Mouse (Mus musculus): ENCODE measurements around the gene Ccl28. TPM values are rescaled to one million over a fixed set of nuclear protein-coding genes. Genes with fewer than 3 reads are reported as not detected.
"Not testable (repeated sequence)": the region's sequence is repeated elsewhere in the genome, so short reads cannot be mapped to it uniquely, and the experiment has no call there.

The Ccl28 gene
- polyA plus RNA-seq, 1 experiment from 2014 or later, result not detected

DNA sequence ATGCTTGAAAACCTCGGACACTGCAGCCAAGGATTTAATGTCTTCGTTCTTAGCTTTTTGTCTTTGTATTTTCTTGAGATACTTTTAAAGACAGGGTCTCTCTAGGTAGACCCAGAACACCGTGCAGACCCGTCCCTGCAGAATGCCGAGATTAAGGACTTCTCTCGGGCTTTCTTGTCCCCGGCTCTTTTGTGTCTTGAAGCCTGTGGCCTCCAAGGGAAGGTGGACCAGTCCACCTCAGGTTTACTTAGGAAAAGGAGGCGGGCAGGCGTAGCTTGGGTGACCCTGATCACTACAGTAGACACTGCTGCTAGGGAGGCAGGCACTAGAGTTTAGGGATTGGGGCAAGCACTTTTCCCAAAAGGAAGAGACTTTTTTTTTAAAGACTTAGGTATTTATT, 19.3 kb upstream of the Ccl28 start:
- H3K27me3 ChIP-seq (ENCODE audit: control insufficient read depth, insufficient read depth, low read length); DNase-seq (ENCODE audit: low spot score); H3K36me3 ChIP-seq (replicated peaks; ENCODE audit: control insufficient read depth, insufficient read depth, low read depth, low read length); H3K4me3 ChIP-seq (ENCODE audit: low read depth, low read length); H3K4me2 ChIP-seq (ENCODE audit: low read depth, low read length); H3K9me3 ChIP-seq (replicated peaks; ENCODE audit: control insufficient read depth, low read length); H3K27ac ChIP-seq (replicated peaks; ENCODE audit: low read depth, low read length); H3K4me1 ChIP-seq (ENCODE audit: control insufficient read depth, insufficient read depth, low read length); H3K9ac ChIP-seq (replicated peaks; ENCODE audit: low read length): not testable (repeated sequence)
- WGBS, result 90% methylated on average over 7 of the region's 9 CpGs
- ATAC-seq (replicated peaks; ENCODE audit: insufficient number of reproducible peaks, low FRiP score, low TSS enrichment, low read depth), result 0 out of 2 replicates have a peak, but pooled peaks have one; percentile 21

GRCm38 (mm10) chr13:119618841-119619240, 4.8 kb upstream of the Ccl28 start:
- Histone ChIP-seq H3K27me3 (ENCODE audit: control insufficient read depth, insufficient read depth, low read length) (no peaks in the 10 kb centered on the region), H3K27ac (replicated peaks; ENCODE audit: low read depth, low read length) (no peak overlapping the region), H3K36me3 (replicated peaks; ENCODE audit: control insufficient read depth, insufficient read depth, low read depth, low read length) (no peaks in the 10 kb centered on the region), H3K4me2 (ENCODE audit: low read depth, low read length) (no peak overlapping the region), H3K9ac (replicated peaks; ENCODE audit: low read length) (no peak overlapping the region), H3K4me1 (ENCODE audit: control insufficient read depth, insufficient read depth, low read length) (no peaks in the 10 kb centered on the region), H3K9me3 (replicated peaks; ENCODE audit: control insufficient read depth, low read length) (no peaks in the 10 kb centered on the region), H3K4me3 (ENCODE audit: low read depth, low read length) (no peak overlapping the region)
- no peak for DNase-seq (ENCODE audit: low spot score)
- no peak for ATAC-seq (replicated peaks; ENCODE audit: insufficient number of reproducible peaks, low FRiP score, low TSS enrichment, low read depth)
- WGBS, result 95% methylated on average over 3 of the region's 3 CpGs

DNA sequence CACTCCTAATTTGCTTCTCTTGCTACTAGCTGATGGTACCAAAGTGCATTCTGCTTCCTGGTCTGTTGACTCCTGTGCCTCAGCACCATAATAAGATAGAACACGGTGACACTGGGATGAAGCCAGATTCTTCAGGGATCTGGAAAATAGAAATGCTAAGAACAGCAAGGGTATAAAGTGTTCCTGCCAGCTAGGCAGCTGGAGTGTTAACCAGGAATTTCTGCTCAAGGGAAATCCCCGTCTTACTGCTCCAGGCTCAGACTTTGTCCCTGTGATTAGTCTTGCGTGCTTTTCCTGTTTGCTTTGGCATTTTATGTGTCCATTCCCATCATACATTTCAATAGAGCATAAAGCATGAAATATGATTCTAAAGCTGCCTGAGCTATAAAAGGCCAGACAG, 3.9 kb upstream of the Ccl28 start:
- Histone ChIP-seq H3K9me3 (replicated peaks; ENCODE audit: control insufficient read depth, low read length) (no peaks in the 10 kb centered on the region), H3K4me1 (ENCODE audit: control insufficient read depth, insufficient read depth, low read length) (no peaks in the 10 kb centered on the region), H3K36me3 (replicated peaks; ENCODE audit: control insufficient read depth, insufficient read depth, low read depth, low read length) (no peaks in the 10 kb centered on the region), H3K9ac (replicated peaks; ENCODE audit: low read length) (no peak overlapping the region), H3K27ac (replicated peaks; ENCODE audit: low read depth, low read length) (no peak overlapping the region), H3K4me3 (ENCODE audit: low read depth, low read length) (no peak overlapping the region), H3K27me3 (ENCODE audit: control insufficient read depth, insufficient read depth, low read length) (no peaks in the 10 kb centered on the region), H3K4me2 (ENCODE audit: low read depth, low read length) (no peak overlapping the region)
- no peak for DNase-seq (ENCODE audit: low spot score)
- WGBS, result 84% methylated on average over 3 of the region's 3 CpGs
- no peak for ATAC-seq (replicated peaks; ENCODE audit: insufficient number of reproducible peaks, low FRiP score, low TSS enrichment, low read depth)

DNA sequence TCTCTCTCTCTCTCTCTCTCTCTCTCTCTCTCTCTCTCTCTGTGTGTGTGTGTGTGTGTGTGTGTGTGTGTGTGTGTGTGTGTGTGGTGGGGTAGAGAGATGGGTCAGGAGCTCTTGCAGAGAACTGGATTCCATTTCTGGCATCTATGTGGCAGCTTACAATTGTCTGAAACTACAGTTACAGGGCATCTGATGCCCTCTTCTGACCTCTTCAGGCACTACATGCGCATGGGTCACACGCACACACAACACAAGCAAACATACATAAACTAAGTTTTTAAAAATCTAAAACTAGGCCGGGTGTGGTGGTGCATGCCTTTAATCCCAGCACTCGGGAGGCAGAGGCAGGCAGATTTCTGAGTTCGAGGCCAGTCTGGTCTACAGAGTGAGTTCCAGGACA, 2.3 kb downstream of the Ccl28 start:
- 82% methylated on average over 5 of the region's 5 CpGs for WGBS
- DNase-seq (ENCODE audit: low spot score); H3K9ac ChIP-seq (replicated peaks; ENCODE audit: low read length); ATAC-seq (replicated peaks; ENCODE audit: insufficient number of reproducible peaks, low FRiP score, low TSS enrichment, low read depth); H3K4me3 ChIP-seq (ENCODE audit: low read depth, low read length); H3K27me3 ChIP-seq (ENCODE audit: control insufficient read depth, insufficient read depth, low read length); H3K36me3 ChIP-seq (replicated peaks; ENCODE audit: control insufficient read depth, insufficient read depth, low read depth, low read length); H3K27ac ChIP-seq (replicated peaks; ENCODE audit: low read depth, low read length); H3K4me2 ChIP-seq (ENCODE audit: low read depth, low read length); H3K9me3 ChIP-seq (replicated peaks; ENCODE audit: control insufficient read depth, low read length); H3K4me1 ChIP-seq (ENCODE audit: control insufficient read depth, insufficient read depth, low read length): not testable (repeated sequence)

DNA sequence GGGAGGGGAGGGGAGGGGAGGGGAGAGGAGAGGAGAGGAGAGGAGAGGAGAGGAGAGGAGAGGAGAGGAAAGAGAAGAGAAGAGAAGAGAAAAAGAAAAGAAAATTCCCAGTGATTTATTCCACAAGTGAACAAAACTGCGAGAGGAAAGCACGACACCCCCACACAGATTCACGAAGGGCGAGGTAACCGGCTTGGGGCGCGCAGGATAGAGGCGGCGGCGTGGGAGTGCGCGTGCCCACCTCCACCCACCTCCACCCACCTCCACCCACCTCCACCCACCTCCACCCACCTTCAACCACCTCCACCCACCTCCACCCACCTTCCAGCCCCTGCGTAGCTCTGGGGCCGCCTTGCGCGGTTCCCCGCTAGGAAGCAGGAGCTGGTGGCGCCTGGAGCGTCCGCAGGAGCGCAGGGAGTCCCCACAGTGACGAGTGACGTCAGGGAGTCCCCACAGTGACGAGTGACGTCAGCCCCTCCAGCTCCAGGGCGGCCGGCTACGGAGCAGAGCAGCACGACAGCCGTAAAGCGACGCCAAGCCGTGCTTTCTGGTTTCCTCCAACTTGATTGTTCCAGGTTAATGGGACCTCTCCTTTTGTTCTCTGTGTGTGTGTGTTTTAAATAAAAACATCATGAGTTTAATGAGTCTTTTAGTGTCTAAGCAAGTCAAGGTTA, 8.0 kb downstream of the Ccl28 start:
- peak; percentile 90 for ATAC-seq (replicated peaks; ENCODE audit: insufficient number of reproducible peaks, low FRiP score, low TSS enrichment, low read depth)
- whole genome bisulfite sequencing, result 1% methylated on average over 28 of the region's 33 CpGs
- no peak overlapping the region for H3K27ac ChIP-seq (replicated peaks; ENCODE audit: low read depth, low read length)

GRCm38 (mm10) chr13:119632156-119632548, 8.5 kb downstream of the Ccl28 start:
- H3K9me3 ChIP-seq (replicated peaks; ENCODE audit: control insufficient read depth, low read length), result no peaks in the 10 kb centered on the region
- H3K9ac ChIP-seq (replicated peaks; ENCODE audit: low read length), result no peak overlapping the region
- no peaks in the 10 kb centered on the region for H3K4me1 ChIP-seq (ENCODE audit: control insufficient read depth, insufficient read depth, low read length)
- no peak overlapping the region; the same call in 1 of the 2 replicates for H3K4me3 ChIP-seq (ENCODE audit: low read depth, low read length)
- no peak overlapping the region for H3K4me2 ChIP-seq (ENCODE audit: low read depth, low read length)
- no peak for DNase-seq (ENCODE audit: low spot score)
- WGBS, result 88% methylated on average over 4 of the region's 4 CpGs
- H3K27me3 ChIP-seq (ENCODE audit: control insufficient read depth, insufficient read depth, low read length), result no peaks in the 10 kb centered on the region
- H3K27ac ChIP-seq (replicated peaks; ENCODE audit: low read depth, low read length), result no peak overlapping the region
- H3K36me3 ChIP-seq (replicated peaks; ENCODE audit: control insufficient read depth, insufficient read depth, low read depth, low read length), result no peaks in the 10 kb centered on the region
- no peak for ATAC-seq (replicated peaks; ENCODE audit: insufficient number of reproducible peaks, low FRiP score, low TSS enrichment, low read depth)

More for the DNA sequence above, 8.0 kb downstream of the Ccl28 start:
- peak overlapping the region; percentile 47 for H3K9ac ChIP-seq (replicated peaks; ENCODE audit: low read length)
- H3K9me3 ChIP-seq (replicated peaks; ENCODE audit: control insufficient read depth, low read length), result no peaks in the 10 kb centered on the region
- H3K4me2 ChIP-seq (ENCODE audit: low read depth, low read length), result peak overlapping the region; percentile 49
- no peaks in the 10 kb centered on the region for H3K36me3 ChIP-seq (replicated peaks; ENCODE audit: control insufficient read depth, insufficient read depth, low read depth, low read length)
- H3K27me3 ChIP-seq (ENCODE audit: control insufficient read depth, insufficient read depth, low read length), result no peaks in the 10 kb centered on the region
- no peaks in the 10 kb centered on the region for H3K4me1 ChIP-seq (ENCODE audit: control insufficient read depth, insufficient read depth, low read length)
- peak; percentile 95 for DNase-seq (ENCODE audit: low spot score)
- peak overlapping the region; percentile 45 for H3K4me3 ChIP-seq (ENCODE audit: low read depth, low read length)

GRCm38 (mm10) chr13:119635496-119635895, 11.9 kb downstream of the Ccl28 start:
- Histone ChIP-seq H3K4me3 (ENCODE audit: low read depth, low read length) (no peak overlapping the region), H3K36me3 (replicated peaks; ENCODE audit: control insufficient read depth, insufficient read depth, low read depth, low read length) (no peaks in the 10 kb centered on the region), H3K27me3 (ENCODE audit: control insufficient read depth, insufficient read depth, low read length) (no peaks in the 10 kb centered on the region), H3K9me3 (replicated peaks; ENCODE audit: control insufficient read depth, low read length) (no peaks in the 10 kb centered on the region), H3K4me1 (ENCODE audit: control insufficient read depth, insufficient read depth, low read length) (no peaks in the 10 kb centered on the region), H3K4me2 (ENCODE audit: low read depth, low read length) (no peak overlapping the region), H3K27ac (replicated peaks; ENCODE audit: low read depth, low read length) (no peak overlapping the region), H3K9ac (replicated peaks; ENCODE audit: low read length) (no peak overlapping the region)
- DNase-seq (ENCODE audit: low spot score) (peak; percentile 3), ATAC-seq (replicated peaks; ENCODE audit: insufficient number of reproducible peaks, low FRiP score, low TSS enrichment, low read depth) (no peak)
- WGBS, result 50% methylated on average over 2 of the region's 2 CpGs

DNA sequence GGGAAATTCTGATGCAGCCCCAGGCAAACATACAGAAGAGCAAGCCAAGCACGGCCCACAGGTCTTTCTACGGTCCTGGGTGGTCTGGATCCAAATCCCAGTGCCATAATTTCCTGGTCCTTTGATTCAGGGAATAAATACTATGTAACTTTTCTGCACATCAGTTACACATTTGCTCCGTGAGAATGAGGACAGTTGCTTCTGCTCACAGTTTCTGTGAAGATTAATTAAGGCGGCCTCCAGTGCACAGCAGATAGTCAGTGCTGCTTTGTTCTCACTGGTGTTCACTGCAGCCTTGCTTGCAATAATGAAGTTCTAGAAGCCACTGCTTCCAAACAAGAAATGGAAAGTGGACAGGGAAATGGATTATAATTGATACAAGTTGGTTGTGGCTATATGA, 14.2 kb downstream of the Ccl28 start:
- no peak for ATAC-seq (replicated peaks; ENCODE audit: insufficient number of reproducible peaks, low FRiP score, low TSS enrichment, low read depth)
- Histone ChIP-seq H3K4me3 (ENCODE audit: low read depth, low read length) (no peak overlapping the region), H3K4me1 (ENCODE audit: control insufficient read depth, insufficient read depth, low read length) (no peaks in the 10 kb centered on the region), H3K27me3 (ENCODE audit: control insufficient read depth, insufficient read depth, low read length) (no peaks in the 10 kb centered on the region), H3K36me3 (replicated peaks; ENCODE audit: control insufficient read depth, insufficient read depth, low read depth, low read length) (no peaks in the 10 kb centered on the region), H3K27ac (replicated peaks; ENCODE audit: low read depth, low read length) (no peak overlapping the region), H3K4me2 (ENCODE audit: low read depth, low read length) (no peak overlapping the region), H3K9me3 (replicated peaks; ENCODE audit: control insufficient read depth, low read length) (no peaks in the 10 kb centered on the region), H3K9ac (replicated peaks; ENCODE audit: low read length) (no peak overlapping the region)
- no peak for DNase-seq (ENCODE audit: low spot score)
- 82% methylated on average over 4 of the region's 4 CpGs for WGBS

Data from embryonic facial prominence, embryonic 11.5 days (tissue).